Mouse (Mus musculus) spleen, postnatal 10 days (tissue): ENCODE data around the gene Nsmce3.
A peak's percentile ranks its signal among the peaks of the same experiment; 100 is the strongest.

ENCODE experiments used
- DNase-seq, 2 experiments: peaks; one replicate each; pipeline ENCODE4 v3.0.0; 2021 to 2022; ENCODE audit warnings: low spot score in 2 of 2

The Nsmce3 gene

DNA sequence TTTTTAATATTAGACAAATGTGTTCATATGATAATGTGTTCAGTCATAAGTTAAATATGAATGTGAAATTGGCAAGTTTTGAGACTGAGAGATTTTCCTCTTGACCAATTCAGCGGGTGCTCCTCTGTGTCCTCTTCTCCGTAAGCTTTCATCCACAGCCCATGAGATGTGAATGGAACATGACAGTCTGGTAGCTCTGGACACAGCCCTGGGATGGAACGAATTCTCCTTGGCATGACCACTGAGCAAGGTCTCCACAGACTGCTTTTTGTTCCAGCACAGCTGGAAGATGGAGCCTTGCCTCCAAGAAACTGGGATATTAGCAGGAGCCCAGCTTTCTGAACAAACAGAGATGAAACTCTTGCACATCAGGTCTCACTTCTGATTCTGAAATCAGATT is 9.8 kb downstream of the Nsmce3 start:
- DNase-seq = no peak

DNA sequence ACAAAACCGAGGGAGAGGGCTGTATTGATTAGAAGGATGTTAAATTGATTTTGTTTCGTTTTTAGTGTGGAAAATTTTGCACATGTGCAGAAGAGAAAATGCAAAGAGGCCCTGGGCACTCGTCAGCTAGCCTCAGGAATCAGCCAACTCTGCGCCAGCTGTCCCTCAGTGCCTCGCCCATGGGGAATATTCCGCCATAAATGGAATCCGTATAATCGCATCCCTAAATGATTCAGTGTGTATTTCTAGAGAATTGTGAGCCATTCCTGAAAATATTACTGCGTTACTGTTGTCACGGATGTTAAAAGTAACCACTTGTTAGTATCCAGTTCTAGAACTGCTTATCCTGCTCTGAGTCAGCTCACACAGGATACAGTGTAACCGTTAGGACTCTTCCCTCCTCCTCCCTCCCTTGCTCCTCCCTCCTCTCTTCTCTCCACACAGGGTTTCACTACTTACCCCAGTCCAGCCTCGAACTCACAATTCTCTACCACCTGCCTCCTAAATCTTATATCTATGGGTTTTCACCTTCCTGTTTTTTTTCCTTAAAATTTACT is 16.2 kb downstream of the Nsmce3 start:
- no peak for DNase-seq

DNA sequence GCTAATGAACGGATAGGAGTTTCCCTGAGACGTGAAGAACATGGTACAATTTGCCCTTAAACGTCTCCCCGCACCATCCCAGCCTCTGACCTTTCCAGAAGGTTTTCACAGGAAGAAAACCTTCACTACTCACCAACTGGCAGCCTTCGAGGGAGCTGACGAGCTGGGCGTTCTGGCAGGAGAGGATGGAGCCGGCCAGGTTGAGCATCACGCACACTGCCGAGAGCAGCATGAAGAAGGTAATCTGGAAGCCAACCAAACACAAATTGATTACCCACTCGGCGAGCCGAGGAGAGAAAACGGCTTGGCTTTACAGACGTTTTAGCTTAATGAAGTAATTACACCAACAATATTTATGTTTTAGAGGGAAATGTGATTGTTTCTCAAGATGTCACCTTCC is 16.8 kb downstream of the Nsmce3 start:
- no peak for DNase-seq

DNA sequence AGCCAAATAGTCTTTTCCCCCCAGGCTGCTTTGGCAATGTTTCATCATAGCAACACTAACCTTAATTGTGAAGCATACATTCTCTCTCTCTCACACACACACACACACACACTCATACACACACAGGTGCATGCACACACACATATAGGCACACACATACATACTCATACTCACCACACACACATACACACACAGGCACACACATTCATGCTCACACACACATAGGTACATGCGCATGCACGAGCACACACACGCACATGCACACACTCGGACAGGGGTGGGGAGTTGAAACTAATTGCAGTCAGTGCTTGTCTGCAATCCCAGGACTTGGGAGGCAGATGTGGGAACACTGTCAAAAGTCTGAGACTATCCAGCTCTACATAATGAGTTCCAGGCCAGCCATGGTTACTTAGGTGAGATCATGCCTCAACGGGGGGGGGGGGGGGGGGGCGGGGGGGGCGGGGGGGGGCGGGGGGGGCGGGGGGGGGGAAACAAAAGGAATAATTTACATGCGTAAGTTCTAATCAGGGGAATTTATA is 17.3 kb downstream of the Nsmce3 start:
- no peak for DNase-seq

DNA sequence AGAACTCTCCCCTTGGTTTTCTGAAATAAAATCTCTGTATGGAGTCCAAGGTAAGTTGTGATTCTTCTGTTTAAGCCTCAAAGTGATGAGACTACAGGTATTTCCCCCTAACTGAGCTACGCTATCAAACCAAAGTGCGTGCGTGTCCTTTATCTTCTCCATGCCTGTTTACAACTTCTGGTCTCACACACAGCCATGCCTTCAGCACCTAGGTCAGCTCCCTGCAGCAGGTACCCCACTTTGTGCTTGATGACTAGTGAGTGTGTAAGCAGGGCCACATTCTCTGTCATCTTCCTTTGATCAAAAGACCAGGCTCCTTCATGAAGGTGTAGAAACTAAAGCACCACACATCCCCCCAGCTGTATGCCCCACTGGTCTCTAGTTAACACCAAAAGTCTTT is 22.0 kb downstream of the Nsmce3 start:
- peak in 1 of 2 experiments; percentile 32 for DNase-seq

DNA sequence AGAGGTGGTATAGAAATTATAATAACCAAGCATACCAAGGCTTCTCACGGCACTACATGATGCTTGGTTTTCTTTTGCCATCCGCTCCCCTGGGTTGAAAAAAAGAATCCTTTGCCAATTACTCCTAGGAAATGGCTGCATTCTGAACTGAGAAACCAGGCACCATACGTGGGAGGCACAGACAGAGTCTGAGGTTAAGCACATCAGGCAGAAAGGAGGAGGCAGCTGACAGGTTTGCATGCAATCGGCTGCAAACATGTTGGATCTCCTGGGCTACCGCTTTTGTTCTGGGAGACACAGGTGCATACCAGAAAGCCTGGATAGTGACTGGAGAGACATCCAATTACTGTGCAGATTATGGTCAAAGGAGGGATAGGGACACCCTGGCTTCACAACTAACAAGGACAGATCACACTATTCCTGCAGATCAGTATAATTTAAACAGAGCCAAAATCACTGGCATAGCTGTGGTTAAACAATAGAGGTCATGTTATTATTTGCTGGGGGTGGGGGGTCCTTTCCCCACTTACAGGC is 25.4 kb downstream of the Nsmce3 start:
- no peak for DNase-seq

DNA sequence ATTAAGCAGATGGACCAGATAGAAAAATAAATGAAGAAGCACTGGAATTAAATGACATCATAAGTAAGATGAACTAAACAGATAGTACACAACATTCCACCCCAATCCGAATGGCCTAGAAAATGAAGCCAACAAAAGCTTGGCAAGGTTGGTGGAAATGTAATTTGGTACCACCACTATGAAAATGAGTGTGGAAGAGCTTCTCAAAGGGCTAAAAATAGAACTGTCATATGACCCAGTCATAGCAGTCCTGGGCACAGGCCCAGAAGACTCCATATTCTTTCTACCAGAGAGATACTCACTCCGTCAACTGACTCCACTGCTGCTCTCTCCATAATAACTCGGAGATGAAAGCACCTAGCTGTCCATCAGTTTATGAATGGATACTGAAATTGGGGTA is 26.7 kb downstream of the Nsmce3 start:
- DNase-seq = no peak

DNA sequence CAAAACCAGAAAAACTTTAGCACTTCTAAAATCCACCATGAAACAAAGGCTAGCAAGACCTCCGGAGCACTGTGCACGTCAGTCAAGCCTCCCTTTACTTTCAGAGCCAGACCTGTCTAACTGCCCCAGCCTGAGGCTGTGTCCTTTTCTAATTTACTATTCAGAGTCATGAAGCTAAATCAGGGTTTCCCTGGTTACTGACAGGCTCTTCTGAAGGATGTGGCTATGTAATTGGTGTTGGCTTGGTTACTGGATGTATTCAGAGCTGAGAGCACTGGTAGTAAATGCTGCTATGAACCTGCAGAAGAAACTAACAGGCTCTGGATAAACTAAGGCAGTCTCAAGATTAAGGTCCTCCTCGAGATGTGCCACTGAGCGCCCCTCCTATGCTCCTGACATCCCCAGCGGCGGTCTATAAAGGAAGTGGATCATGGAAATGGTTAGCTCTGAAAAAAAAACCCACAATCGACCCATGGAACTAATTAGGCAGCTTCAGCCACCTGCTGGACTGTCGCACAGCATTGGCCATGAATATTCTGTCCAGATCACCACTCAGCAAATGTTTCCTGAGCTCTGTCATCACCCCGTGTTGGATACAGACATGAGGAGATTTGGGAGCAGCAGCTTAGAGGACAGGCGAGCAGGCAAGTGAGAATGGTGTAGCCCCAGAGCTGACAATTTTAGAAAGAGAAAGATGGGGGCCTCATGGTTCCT is 31.7 kb downstream of the Nsmce3 start:
- no peak for DNase-seq

DNA sequence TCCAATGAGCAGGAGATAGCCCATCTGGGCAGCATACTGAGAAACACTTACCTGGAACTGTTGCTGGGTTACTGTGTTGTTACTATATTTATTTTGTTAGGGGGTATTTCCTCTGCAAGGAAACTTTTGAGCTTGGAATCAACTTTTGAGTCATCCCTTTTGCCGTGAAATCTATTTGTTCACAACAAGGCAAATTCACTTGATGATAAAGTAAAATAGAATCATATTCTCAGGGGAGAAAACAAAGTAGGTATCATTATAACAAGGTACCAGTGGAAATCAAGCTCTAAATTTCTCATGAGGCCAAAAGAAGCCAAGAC is 32.3 kb downstream of the Nsmce3 start:
- no peak for DNase-seq

DNA sequence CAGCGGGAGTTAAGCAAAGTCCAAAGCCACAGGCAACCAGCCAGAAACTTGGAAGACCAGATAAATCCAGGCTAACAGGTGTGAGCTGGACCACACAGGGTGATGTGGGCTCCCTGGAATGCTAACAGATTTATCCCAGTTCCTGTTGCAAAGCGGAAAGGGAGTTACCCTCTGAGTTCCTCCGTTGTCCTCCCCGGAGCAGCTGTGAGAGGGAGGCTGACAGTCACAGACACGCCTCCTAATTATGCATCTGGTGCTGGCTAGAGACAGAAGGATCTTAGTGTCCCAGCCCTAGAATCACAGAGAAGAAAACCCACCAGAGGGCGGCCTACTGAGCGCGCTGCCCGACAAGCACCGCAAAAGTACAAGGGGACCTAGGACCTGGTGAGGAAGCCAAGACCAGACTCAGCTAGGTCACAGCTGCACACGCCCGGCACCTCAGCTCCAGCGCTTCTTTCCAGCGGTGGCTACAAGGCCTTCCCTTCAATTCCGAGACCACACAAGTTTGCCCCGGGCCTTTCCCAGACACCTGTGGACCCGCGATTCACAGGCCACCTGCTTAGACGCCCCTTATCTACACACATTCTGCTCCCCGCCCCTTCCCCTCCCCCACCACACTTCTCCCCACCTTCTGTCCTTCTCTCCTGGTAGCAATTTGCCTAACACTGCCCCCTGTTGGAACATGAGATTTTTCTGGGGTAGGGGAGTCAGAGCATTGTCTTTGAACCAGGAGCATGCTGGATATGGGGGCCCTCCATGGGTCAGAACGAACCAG is 32.8 kb downstream of the Nsmce3 start:
- DNase-seq = peak in 1 of 2 experiments; percentile 19

DNA sequence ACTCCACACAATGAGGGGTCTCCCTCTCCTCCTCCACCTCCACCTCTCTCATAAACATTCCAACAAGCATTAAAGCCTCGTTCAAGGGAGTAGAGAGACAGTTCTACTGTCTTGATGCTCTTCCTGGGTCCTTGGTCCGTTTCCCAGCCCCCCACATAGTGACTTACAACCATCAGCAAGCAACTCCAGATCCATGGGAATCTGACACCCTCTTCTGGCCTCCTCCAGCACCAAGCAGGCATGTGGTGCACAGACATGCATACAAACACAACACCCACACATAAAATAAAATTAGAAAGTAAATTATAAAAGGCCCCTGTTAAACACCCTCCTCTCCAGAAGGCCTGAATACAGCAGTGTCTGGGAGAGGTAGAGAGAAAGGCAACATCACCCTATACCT is 33.5 kb downstream of the Nsmce3 start:
- DNase-seq = no peak

DNA sequence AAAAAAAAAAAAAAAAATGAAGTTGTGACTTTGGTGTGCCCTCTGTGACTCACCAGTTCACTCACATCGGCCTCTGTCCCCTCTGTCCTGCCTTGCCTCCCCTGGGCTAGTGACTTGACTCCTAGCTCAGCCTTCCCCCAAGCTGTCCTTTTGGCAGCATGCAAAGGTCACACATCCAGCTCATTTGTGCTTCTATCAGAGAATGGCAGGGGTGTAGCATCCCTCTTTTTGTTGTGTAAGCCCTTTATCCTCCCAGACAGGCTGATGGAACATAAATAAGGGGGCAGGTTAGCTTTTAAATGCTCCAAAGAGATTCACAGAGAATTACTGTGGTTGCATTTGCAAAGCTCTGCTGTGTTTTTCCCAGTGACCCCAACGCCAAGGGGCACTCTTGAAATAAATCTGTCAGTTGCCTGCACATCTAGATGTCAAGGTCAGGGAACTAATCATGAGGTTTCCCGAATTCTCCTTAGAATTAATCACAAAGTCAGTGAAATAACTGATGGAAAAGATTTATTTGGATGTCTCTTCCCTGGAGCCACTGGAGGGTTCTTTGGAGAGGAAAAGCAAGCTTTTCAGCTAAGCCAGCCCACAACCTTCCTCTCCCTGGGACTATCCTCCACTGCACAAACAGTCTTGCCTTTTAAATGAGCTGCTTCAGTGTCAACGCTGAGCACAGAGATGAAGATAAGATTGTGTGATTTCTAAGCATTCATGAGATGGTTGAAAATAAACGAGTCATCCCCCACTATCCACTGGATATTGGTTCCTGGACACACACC is 42.4 kb downstream of the Nsmce3 start:
- no peak for DNase-seq

DNA sequence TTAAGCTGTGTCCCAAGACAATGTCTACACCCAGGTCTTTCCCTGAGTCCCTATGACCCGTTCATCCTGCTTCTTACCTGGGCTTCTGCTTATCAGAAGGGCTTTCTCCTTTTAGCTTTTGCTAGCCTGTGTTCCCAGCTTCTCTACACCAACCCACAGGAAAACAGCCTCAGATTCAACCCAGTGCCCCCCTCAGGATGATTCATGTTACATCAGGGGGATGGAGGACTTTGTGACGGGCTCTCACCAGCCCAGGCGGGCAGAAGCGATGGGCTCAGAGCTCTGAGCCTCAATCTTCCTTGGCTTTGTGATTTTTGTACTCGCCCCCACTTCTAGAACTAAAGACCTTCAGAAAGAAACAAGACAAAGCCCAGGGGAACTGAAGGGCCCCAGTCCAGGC is 51.7 kb downstream of the Nsmce3 start:
- no peak for DNase-seq

DNA sequence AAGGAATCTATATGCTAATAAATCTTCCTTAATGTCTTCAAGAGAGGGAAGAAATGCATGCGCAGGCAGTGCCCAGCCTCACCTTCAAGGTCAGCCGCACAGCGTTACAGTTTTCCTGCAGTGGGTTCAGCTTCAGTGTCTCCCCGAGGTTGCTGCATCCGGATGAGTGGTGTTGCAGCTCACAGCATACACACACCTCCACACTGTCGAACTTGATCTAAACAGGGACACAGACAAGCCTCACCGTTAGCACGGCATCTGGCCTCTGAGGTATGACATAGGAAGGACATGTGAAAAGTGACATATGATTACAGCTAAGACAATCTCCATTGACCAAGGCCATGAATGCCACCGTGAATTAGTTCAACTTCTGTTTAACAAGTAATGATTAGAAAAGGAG is 53.1 kb downstream of the Nsmce3 start:
- DNase-seq = no peak
